Mouse (Mus musculus): ENCODE data around the gene Ndufa4. TPM values are rescaled to one million over a fixed set of nuclear protein-coding genes. Genes with fewer than 3 reads are reported as not detected.
"Not testable (repeated sequence)": the region's sequence is repeated elsewhere in the genome, so short reads cannot be mapped to it uniquely, and the experiment has no call there.

Ndufa4 gene
- 1,000 to 10,000 TPM; 1,410 to 1,502 TPM for total RNA-seq (2021)
- long read RNA-seq, experiment 1, transcript Ndufa4-205 (4 exons, 610 nt): major isoform, 980 of 2,174 reads
- long read RNA-seq, experiment 1, partial matches to known transcripts: 1,188 of 2,174 reads
- long read RNA-seq, experiment 1, other reads (novel, unspliced or antisense): 1 of 2,174 reads
- long read RNA-seq, experiment 2, transcript Ndufa4-205 (4 exons, 610 nt): major isoform, 710 of 1,533 reads
- long read RNA-seq, experiment 2, partial matches to known transcripts: 819 of 1,533 reads
- long read RNA-seq, experiment 2, other reads (novel, unspliced or antisense): 1 of 1,533 reads

- DNase-seq (ENCODE audit: low spot score): peak; percentile 95
Measured at GRCm38 (mm10) chr6:11907269-11908032, at the start of gene Ndufa4, which contains the start of gene Phf14. Gene Ndufa4 (minus strand): TSS chr6:11907497. Gene Phf14 (plus strand): TSS chr6:11907809.

- no peak for DNase-seq (ENCODE audit: low spot score)
Measured at GRCm38 (mm10) chr6:11948100-11948499, 40.8 kb upstream of the Ndufa4 start.

GRCm38 (mm10) chr6:11942089-11942488, 34.8 kb upstream of the Ndufa4 start:
- no peak for DNase-seq (ENCODE audit: low spot score)

DNA sequence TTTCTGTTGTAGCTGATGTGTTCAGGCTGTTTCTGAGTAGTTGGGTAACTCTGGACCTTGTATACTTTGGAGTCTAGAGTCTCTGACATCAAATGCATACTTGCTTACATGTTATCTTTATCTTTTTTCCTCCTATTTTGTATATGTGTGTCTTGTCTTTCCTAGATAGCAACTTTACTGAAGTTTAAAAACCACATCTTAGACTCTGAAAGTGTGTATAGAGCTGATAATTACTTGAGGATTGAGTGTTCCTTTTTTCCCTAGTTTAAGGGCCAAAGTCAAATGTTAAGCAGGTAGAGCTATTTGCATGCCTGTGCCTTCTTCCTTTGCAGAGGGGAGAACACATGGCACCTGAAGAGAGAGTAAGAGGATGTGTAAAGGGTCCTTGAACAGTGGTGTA, 33.6 kb upstream of the Ndufa4 start:
- no peak for DNase-seq (ENCODE audit: low spot score)

DNA sequence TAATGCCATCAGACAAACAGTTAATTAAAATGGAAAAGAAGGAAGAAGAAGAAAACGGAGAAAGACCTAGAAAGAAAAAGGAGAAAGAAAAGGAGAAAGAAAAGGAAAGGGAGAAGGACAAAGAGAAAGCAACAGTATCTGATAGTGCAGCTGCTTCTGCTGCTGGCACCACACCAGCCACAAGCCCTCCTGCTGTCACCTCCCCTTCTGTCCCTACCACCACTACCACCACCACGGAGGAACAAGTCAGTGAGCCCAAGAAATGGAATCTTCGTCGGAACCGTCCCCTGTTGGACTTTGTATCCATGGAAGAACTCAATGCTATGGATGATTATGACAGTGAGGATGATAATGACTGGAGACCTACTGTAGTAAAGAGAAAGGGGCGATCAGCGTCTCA, 26.1 kb upstream of the Ndufa4 start:
- no peak for DNase-seq (ENCODE audit: low spot score)

DNA sequence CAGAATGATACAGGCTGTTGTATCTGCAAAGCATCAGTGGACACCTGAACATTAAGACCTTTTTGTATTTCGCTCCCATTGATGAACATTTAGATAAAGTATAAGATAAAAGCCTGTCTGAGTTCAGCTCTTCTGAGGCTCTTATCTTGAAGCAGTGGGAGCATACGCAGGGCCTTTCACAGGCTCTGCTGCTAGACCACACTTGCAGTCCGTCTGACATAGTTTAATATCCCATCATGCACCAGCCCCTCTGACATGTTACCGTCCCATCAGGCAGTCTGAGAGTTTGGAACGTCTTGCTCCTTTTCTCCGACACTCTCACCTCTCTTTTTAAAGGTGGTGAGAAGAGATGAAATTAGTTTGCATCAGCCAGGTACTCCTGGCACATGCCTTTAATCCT, 20.2 kb upstream of the Ndufa4 start:
- DNase-seq (ENCODE audit: low spot score): no peak

DNA sequence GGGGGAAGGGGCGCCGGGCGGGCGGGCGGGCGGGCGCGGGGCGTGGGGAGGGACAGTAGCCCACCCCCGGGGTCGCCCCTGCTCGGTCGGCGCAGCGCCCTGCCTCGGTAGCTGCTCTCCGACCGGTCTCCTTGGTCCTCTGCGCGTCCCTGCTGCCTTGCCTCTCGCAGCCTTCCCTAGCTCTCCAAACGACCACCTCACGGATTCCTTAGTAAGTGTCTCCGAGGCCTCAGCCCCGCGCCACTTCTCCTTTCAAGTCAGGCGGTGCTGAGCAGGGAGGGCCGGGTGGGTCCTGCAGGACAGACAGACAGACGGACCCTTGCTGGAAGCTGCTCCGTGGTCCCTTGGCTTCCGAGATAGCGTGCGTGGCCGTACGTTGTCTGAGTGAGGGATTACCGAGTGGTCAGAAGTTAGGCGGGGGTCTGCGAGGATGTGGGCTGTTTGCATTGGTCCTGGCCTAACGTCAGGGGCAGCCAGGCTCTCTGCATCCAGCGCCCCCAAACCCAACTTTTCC, 18.8 kb upstream of the Ndufa4 start:
- peak; percentile 13 for DNase-seq (ENCODE audit: low spot score)

- DNase-seq (ENCODE audit: low spot score): peak; percentile 80
Measured at GRCm38 (mm10) chr6:11925496-11926041, 18.3 kb upstream of the Ndufa4 start.

- no peak for DNase-seq (ENCODE audit: low spot score)
Measured at GRCm38 (mm10) chr6:11908170-11908569, 873 bp upstream of the Ndufa4 start.

- DNase-seq (ENCODE audit: low spot score): no peak
Measured at GRCm38 (mm10) chr6:11906890-11907268, 418 bp downstream of the Ndufa4 start.

DNA sequence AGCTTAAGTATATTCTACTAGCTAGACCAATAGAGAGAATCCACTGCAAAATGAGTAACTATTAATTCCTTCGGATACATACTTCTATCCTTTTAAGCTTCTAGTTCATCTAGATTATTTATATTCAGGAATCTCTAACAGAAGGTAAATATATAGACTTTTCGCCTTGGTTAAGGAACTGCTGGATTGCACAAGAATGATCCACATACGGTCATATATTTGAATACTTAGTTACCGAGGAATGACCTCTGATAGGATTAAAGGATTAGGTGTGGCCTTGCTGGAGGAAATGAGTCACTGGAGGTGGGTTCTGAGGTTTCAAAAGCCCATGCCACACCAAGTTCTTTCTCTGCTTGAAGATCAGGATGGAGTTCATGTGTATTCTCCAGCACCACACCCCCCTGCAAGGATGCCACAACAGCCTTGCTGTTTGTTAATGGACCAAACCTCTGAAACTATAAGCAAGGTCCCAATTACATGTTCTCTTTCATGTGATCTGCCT, 6.4 kb downstream of the Ndufa4 start:
- DNase-seq (ENCODE audit: low spot score): no peak

- DNase-seq (ENCODE audit: low spot score): not testable (repeated sequence)
Measured at GRCm38 (mm10) chr6:11875364-11875763, 31.9 kb downstream of the Ndufa4 start.

Other genes starting within 250 kb of the Ndufa4 start
- 10 to 100 TPM; 24.2 to 28.5 TPM for gene Phf14, start 312 bp upstream of the Ndufa4 start, total RNA-seq (2021)

Data from gastrocnemius, adult 18-20 months (tissue).